Mouse (Mus musculus): ENCODE data around the gene Thsd7b. TPM values are rescaled to one million over a fixed set of nuclear protein-coding genes. Genes with fewer than 3 reads are reported as not detected.
A peak's percentile ranks its signal among the peaks of the same experiment; 100 is the strongest.

Gene Thsd7b
- 2.6 and 3.7 TPM in 2 replicates for polyA plus RNA-seq (2014; fragmentation: Nextera tagmentation; extraction: Ambion mirVana)

GRCm38 (mm10) chr1:129272982-129273937, at the start of gene Thsd7b:
Gene Thsd7b, plus strand, starts transcription at chr1:129273302.
- WGBS, result 1% methylated on average over 45 of the region's 45 CpGs
- Histone ChIP-seq H3K4me1 (replicated peaks; ENCODE audit: control insufficient read depth, insufficient read depth, low read length) (no peaks in the 10 kb centered on the region; the same call in 1 of the 2 replicates), H3K27me3 (ENCODE audit: control insufficient read depth, insufficient read depth, low read length) (no peaks in the 10 kb centered on the region; the same call in 1 of the 2 replicates), H3K9me3 (ENCODE audit: control insufficient read depth, low read length) (no peaks in the 10 kb centered on the region), H3K36me3 (ENCODE audit: control insufficient read depth, insufficient read depth, low read length) (no peaks in the 10 kb centered on the region), H3K27ac (ENCODE audit: low read depth, low read length) (no peak within 1 kb of the TSS), H3K4me3 (ENCODE audit: low read depth, low read length) (peak within 1 kb of the TSS; percentile 54), H3K4me2 (ENCODE audit: low read depth, low read length, severe bottlenecking) (peak within 1 kb of the TSS; percentile 92), H3K9ac (ENCODE audit: low read length) (peak within 1 kb of the TSS; percentile 62)
- ATAC-seq (replicated peaks; ENCODE audit: low FRiP score), result peak; percentile 83
- DNase-seq (ENCODE audit: low spot score), result peak; percentile 77

GRCm38 (mm10) chr1:129244292-129244691, 28.8 kb upstream of the Thsd7b start:
- H3K4me3 ChIP-seq (ENCODE audit: low read depth, low read length), result no peak overlapping the region
- no peak overlapping the region for H3K9ac ChIP-seq (ENCODE audit: low read length)
- no peaks in the 10 kb centered on the region for H3K9me3 ChIP-seq (ENCODE audit: control insufficient read depth, low read length)
- DNase-seq (ENCODE audit: low spot score) (peak; percentile 55), ATAC-seq (replicated peaks; ENCODE audit: low FRiP score) (peak; percentile 86)
- no peak overlapping the region for H3K27ac ChIP-seq (ENCODE audit: low read depth, low read length)
- H3K4me2 ChIP-seq (ENCODE audit: low read depth, low read length, severe bottlenecking), result no peak overlapping the region
- WGBS, result 52% methylated on average over 3 of the region's 3 CpGs
- H3K27me3 ChIP-seq (ENCODE audit: control insufficient read depth, insufficient read depth, low read length), result no peaks in the 10 kb centered on the region
- H3K4me1 ChIP-seq (replicated peaks; ENCODE audit: control insufficient read depth, insufficient read depth, low read length), result no peaks in the 10 kb centered on the region
- no peaks in the 10 kb centered on the region for H3K36me3 ChIP-seq (ENCODE audit: control insufficient read depth, insufficient read depth, low read length)

- Histone ChIP-seq H3K36me3 (ENCODE audit: control insufficient read depth, insufficient read depth, low read length) (no peaks in the 10 kb centered on the region), H3K4me2 (ENCODE audit: low read depth, low read length, severe bottlenecking) (no peak overlapping the region), H3K27ac (ENCODE audit: low read depth, low read length) (no peak overlapping the region), H3K4me1 (replicated peaks; ENCODE audit: control insufficient read depth, insufficient read depth, low read length) (no peaks in the 10 kb centered on the region), H3K27me3 (ENCODE audit: control insufficient read depth, insufficient read depth, low read length) (no peaks in the 10 kb centered on the region), H3K9me3 (ENCODE audit: control insufficient read depth, low read length) (no peaks in the 10 kb centered on the region), H3K9ac (ENCODE audit: low read length) (no peak overlapping the region), H3K4me3 (ENCODE audit: low read depth, low read length) (no peak overlapping the region)
- DNase-seq (ENCODE audit: low spot score) (no peak), ATAC-seq (replicated peaks; ENCODE audit: low FRiP score) (no peak)
- 89% methylated on average over 6 of the region's 6 CpGs for WGBS
Observed at GRCm38 (mm10) chr1:129250704-129251443, 22.2 kb upstream of the Thsd7b start.

- H3K4me2 ChIP-seq (ENCODE audit: low read depth, low read length, severe bottlenecking), result no peak overlapping the region
- H3K4me1 ChIP-seq (replicated peaks; ENCODE audit: control insufficient read depth, insufficient read depth, low read length), result no peaks in the 10 kb centered on the region
- no peaks in the 10 kb centered on the region for H3K9me3 ChIP-seq (ENCODE audit: control insufficient read depth, low read length)
- H3K27ac ChIP-seq (ENCODE audit: low read depth, low read length), result no peak overlapping the region
- H3K36me3 ChIP-seq (ENCODE audit: control insufficient read depth, insufficient read depth, low read length), result no peaks in the 10 kb centered on the region
- 89% methylated on average over 3 of the region's 3 CpGs for WGBS
- DNase-seq (ENCODE audit: low spot score) (no peak), ATAC-seq (replicated peaks; ENCODE audit: low FRiP score) (no peak)
- no peak overlapping the region for H3K4me3 ChIP-seq (ENCODE audit: low read depth, low read length)
- H3K27me3 ChIP-seq (ENCODE audit: control insufficient read depth, insufficient read depth, low read length), result no peaks in the 10 kb centered on the region
- H3K9ac ChIP-seq (ENCODE audit: low read length), result no peak overlapping the region
Observed at GRCm38 (mm10) chr1:129266684-129267083, 6.4 kb upstream of the Thsd7b start.

GRCm38 (mm10) chr1:129304173-129304572, 31.1 kb downstream of the Thsd7b start:
- DNase-seq (ENCODE audit: low spot score) (no peak), ATAC-seq (replicated peaks; ENCODE audit: low FRiP score) (no peak)
- Histone ChIP-seq H3K4me1 (replicated peaks; ENCODE audit: control insufficient read depth, insufficient read depth, low read length) (no peaks in the 10 kb centered on the region), H3K4me2 (ENCODE audit: low read depth, low read length, severe bottlenecking) (no peak overlapping the region), H3K27ac (ENCODE audit: low read depth, low read length) (no peak overlapping the region), H3K4me3 (ENCODE audit: low read depth, low read length) (no peak overlapping the region), H3K9ac (ENCODE audit: low read length) (no peak overlapping the region), H3K36me3 (ENCODE audit: control insufficient read depth, insufficient read depth, low read length) (no peaks in the 10 kb centered on the region), H3K27me3 (ENCODE audit: control insufficient read depth, insufficient read depth, low read length) (no peaks in the 10 kb centered on the region), H3K9me3 (ENCODE audit: control insufficient read depth, low read length) (no peaks in the 10 kb centered on the region)
- 91% methylated on average over 1 of the region's 1 CpGs for WGBS

- DNase-seq (ENCODE audit: low spot score) (no peak), ATAC-seq (replicated peaks; ENCODE audit: low FRiP score) (no peak)
- Histone ChIP-seq H3K9me3 (ENCODE audit: control insufficient read depth, low read length) (no peaks in the 10 kb centered on the region), H3K4me2 (ENCODE audit: low read depth, low read length, severe bottlenecking) (no peak overlapping the region), H3K36me3 (ENCODE audit: control insufficient read depth, insufficient read depth, low read length) (no peaks in the 10 kb centered on the region), H3K27ac (ENCODE audit: low read depth, low read length) (no peak overlapping the region), H3K9ac (ENCODE audit: low read length) (no peak overlapping the region), H3K4me3 (ENCODE audit: low read depth, low read length) (no peak overlapping the region), H3K4me1 (replicated peaks; ENCODE audit: control insufficient read depth, insufficient read depth, low read length) (no peaks in the 10 kb centered on the region), H3K27me3 (ENCODE audit: control insufficient read depth, insufficient read depth, low read length) (no peaks in the 10 kb centered on the region)
- WGBS, result 71% methylated on average over 6 of the region's 6 CpGs
Observed at GRCm38 (mm10) chr1:129324388-129324787, 51.3 kb downstream of the Thsd7b start.

GRCm38 (mm10) chr1:129324798-129325197, 51.7 kb downstream of the Thsd7b start:
- Histone ChIP-seq H3K4me1 (replicated peaks; ENCODE audit: control insufficient read depth, insufficient read depth, low read length) (no peaks in the 10 kb centered on the region), H3K36me3 (ENCODE audit: control insufficient read depth, insufficient read depth, low read length) (no peaks in the 10 kb centered on the region), H3K9ac (ENCODE audit: low read length) (no peak overlapping the region), H3K27ac (ENCODE audit: low read depth, low read length) (no peak overlapping the region), H3K9me3 (ENCODE audit: control insufficient read depth, low read length) (no peaks in the 10 kb centered on the region), H3K4me3 (ENCODE audit: low read depth, low read length) (no peak overlapping the region), H3K4me2 (ENCODE audit: low read depth, low read length, severe bottlenecking) (no peak overlapping the region), H3K27me3 (ENCODE audit: control insufficient read depth, insufficient read depth, low read length) (no peaks in the 10 kb centered on the region)
- ATAC-seq (replicated peaks; ENCODE audit: low FRiP score) (no peak), DNase-seq (ENCODE audit: low spot score) (no peak)
- 73% methylated on average over 2 of the region's 2 CpGs for WGBS

GRCm38 (mm10) chr1:129356631-129357030, 83.5 kb downstream of the Thsd7b start:
- Histone ChIP-seq H3K4me1 (replicated peaks; ENCODE audit: control insufficient read depth, insufficient read depth, low read length) (no peaks in the 10 kb centered on the region), H3K9me3 (ENCODE audit: control insufficient read depth, low read length) (no peaks in the 10 kb centered on the region), H3K27me3 (ENCODE audit: control insufficient read depth, insufficient read depth, low read length) (no peaks in the 10 kb centered on the region), H3K27ac (ENCODE audit: low read depth, low read length) (no peak overlapping the region), H3K36me3 (ENCODE audit: control insufficient read depth, insufficient read depth, low read length) (no peaks in the 10 kb centered on the region), H3K9ac (ENCODE audit: low read length) (no peak overlapping the region), H3K4me3 (ENCODE audit: low read depth, low read length) (no peak overlapping the region), H3K4me2 (ENCODE audit: low read depth, low read length, severe bottlenecking) (no peak overlapping the region)
- no peak for DNase-seq (ENCODE audit: low spot score)
- no peak for ATAC-seq (replicated peaks; ENCODE audit: low FRiP score)
- 75% methylated on average over 6 of the region's 6 CpGs for WGBS
